Mouse (Mus musculus): ENCODE data around the gene Chst14. TPM values are rescaled to one million over a fixed set of nuclear protein-coding genes. Genes with fewer than 3 reads are reported as not detected.

The Chst14 gene
- polyA plus RNA-seq, 1 experiment = 1.0 TPM

- Histone ChIP-seq H3K27ac (ENCODE audit: control insufficient read depth, insufficient read depth, low read depth, low read length) (no peak overlapping the region; the same call in 1 of the 2 replicates), H3K27me3 (ENCODE audit: control insufficient read depth, insufficient read depth, low read length) (no peaks in the 10 kb centered on the region), H3K4me1 (ENCODE audit: control insufficient read depth, insufficient read depth, low read length) (peaks cover 8% of the 10 kb centered on the region; the same call in 1 of the 2 replicates), H3K4me3 (ENCODE audit: control insufficient read depth, low read depth, low read length) (no peak overlapping the region), H3K36me3 (ENCODE audit: control insufficient read depth, insufficient read depth, low read length) (no peaks in the 10 kb centered on the region)
- TF ChIP-seq CTCF (IDR thresholded peaks at IDR 0.05; ENCODE audit: control insufficient read depth, insufficient read depth, insufficient replicate concordance, low read depth, low read length) (no peak), POLR2A (IDR thresholded peaks at IDR 0.05; ENCODE audit: control insufficient read depth, low read depth, low read length) (no peak)
Observed at GRCm38 (mm10) chr2:118906118-118906492, 20.2 kb upstream of the Chst14 start.

- H3K27me3 ChIP-seq (ENCODE audit: control insufficient read depth, insufficient read depth, low read length) = no peaks in the 10 kb centered on the region
- H3K36me3 ChIP-seq (ENCODE audit: control insufficient read depth, insufficient read depth, low read length) = no peaks in the 10 kb centered on the region
- peaks cover 5% of the 10 kb centered on the region; the same call in 1 of the 2 replicates for H3K4me1 ChIP-seq (ENCODE audit: control insufficient read depth, insufficient read depth, low read length)
- TF ChIP-seq POLR2A (IDR thresholded peaks at IDR 0.05; ENCODE audit: control insufficient read depth, low read depth, low read length) (no peak), CTCF (IDR thresholded peaks at IDR 0.05; ENCODE audit: control insufficient read depth, insufficient read depth, insufficient replicate concordance, low read depth, low read length) (no peak)
- H3K4me3 ChIP-seq (ENCODE audit: control insufficient read depth, low read depth, low read length) = no peak overlapping the region
- no peak overlapping the region for H3K27ac ChIP-seq (ENCODE audit: control insufficient read depth, insufficient read depth, low read depth, low read length)
Observed at GRCm38 (mm10) chr2:118907781-118908180, 18.5 kb upstream of the Chst14 start.

GRCm38 (mm10) chr2:118909151-118909550 is 17.1 kb upstream of the Chst14 start:
- H3K36me3 ChIP-seq (ENCODE audit: control insufficient read depth, insufficient read depth, low read length) = no peaks in the 10 kb centered on the region
- no peak overlapping the region for H3K4me3 ChIP-seq (ENCODE audit: control insufficient read depth, low read depth, low read length)
- no peaks in the 10 kb centered on the region for H3K4me1 ChIP-seq (ENCODE audit: control insufficient read depth, insufficient read depth, low read length)
- H3K27ac ChIP-seq (ENCODE audit: control insufficient read depth, insufficient read depth, low read depth, low read length) = no peak overlapping the region
- H3K27me3 ChIP-seq (ENCODE audit: control insufficient read depth, insufficient read depth, low read length) = no peaks in the 10 kb centered on the region
- TF ChIP-seq POLR2A (IDR thresholded peaks at IDR 0.05; ENCODE audit: control insufficient read depth, low read depth, low read length) = no peak
- no peak for TF ChIP-seq CTCF (IDR thresholded peaks at IDR 0.05; ENCODE audit: control insufficient read depth, insufficient read depth, insufficient replicate concordance, low read depth, low read length)

GRCm38 (mm10) chr2:118910605-118911278 is 15.6 kb upstream of the Chst14 start:
- Histone ChIP-seq H3K4me1 (ENCODE audit: control insufficient read depth, insufficient read depth, low read length) (no peaks in the 10 kb centered on the region), H3K4me3 (ENCODE audit: control insufficient read depth, low read depth, low read length) (no peak overlapping the region), H3K27ac (ENCODE audit: control insufficient read depth, insufficient read depth, low read depth, low read length) (no peak overlapping the region), H3K27me3 (ENCODE audit: control insufficient read depth, insufficient read depth, low read length) (no peaks in the 10 kb centered on the region), H3K36me3 (ENCODE audit: control insufficient read depth, insufficient read depth, low read length) (no peaks in the 10 kb centered on the region)
- no peak for TF ChIP-seq CTCF (IDR thresholded peaks at IDR 0.05; ENCODE audit: control insufficient read depth, insufficient read depth, insufficient replicate concordance, low read depth, low read length)

GRCm38 (mm10) chr2:118912706-118913105 is 13.6 kb upstream of the Chst14 start:
- Histone ChIP-seq H3K27me3 (ENCODE audit: control insufficient read depth, insufficient read depth, low read length) (no peaks in the 10 kb centered on the region), H3K36me3 (ENCODE audit: control insufficient read depth, insufficient read depth, low read length) (no peaks in the 10 kb centered on the region), H3K4me1 (ENCODE audit: control insufficient read depth, insufficient read depth, low read length) (no peaks in the 10 kb centered on the region), H3K4me3 (ENCODE audit: control insufficient read depth, low read depth, low read length) (no peak overlapping the region), H3K27ac (ENCODE audit: control insufficient read depth, insufficient read depth, low read depth, low read length) (no peak overlapping the region)
- no peak for TF ChIP-seq CTCF (IDR thresholded peaks at IDR 0.05; ENCODE audit: control insufficient read depth, insufficient read depth, insufficient replicate concordance, low read depth, low read length)
- no peak for TF ChIP-seq POLR2A (IDR thresholded peaks at IDR 0.05; ENCODE audit: control insufficient read depth, low read depth, low read length)

- no peaks in the 10 kb centered on the region for H3K36me3 ChIP-seq (ENCODE audit: control insufficient read depth, insufficient read depth, low read length)
- H3K4me1 ChIP-seq (ENCODE audit: control insufficient read depth, insufficient read depth, low read length) = no peaks in the 10 kb centered on the region
- no peak overlapping the region for H3K27ac ChIP-seq (ENCODE audit: control insufficient read depth, insufficient read depth, low read depth, low read length)
- H3K4me3 ChIP-seq (ENCODE audit: control insufficient read depth, low read depth, low read length) = no peak overlapping the region
- TF ChIP-seq POLR2A (IDR thresholded peaks at IDR 0.05; ENCODE audit: control insufficient read depth, low read depth, low read length) = no peak
- no peak for TF ChIP-seq CTCF (IDR thresholded peaks at IDR 0.05; ENCODE audit: control insufficient read depth, insufficient read depth, insufficient replicate concordance, low read depth, low read length)
- H3K27me3 ChIP-seq (ENCODE audit: control insufficient read depth, insufficient read depth, low read length) = no peaks in the 10 kb centered on the region
Observed at GRCm38 (mm10) chr2:118913551-118914276, 12.6 kb upstream of the Chst14 start.

GRCm38 (mm10) chr2:118914685-118915084 is 11.6 kb upstream of the Chst14 start:
- Histone ChIP-seq H3K4me1 (ENCODE audit: control insufficient read depth, insufficient read depth, low read length) (no peaks in the 10 kb centered on the region), H3K27me3 (ENCODE audit: control insufficient read depth, insufficient read depth, low read length) (no peaks in the 10 kb centered on the region), H3K4me3 (ENCODE audit: control insufficient read depth, low read depth, low read length) (no peak overlapping the region), H3K36me3 (ENCODE audit: control insufficient read depth, insufficient read depth, low read length) (no peaks in the 10 kb centered on the region), H3K27ac (ENCODE audit: control insufficient read depth, insufficient read depth, low read depth, low read length) (no peak overlapping the region)
- TF ChIP-seq CTCF (IDR thresholded peaks at IDR 0.05; ENCODE audit: control insufficient read depth, insufficient read depth, insufficient replicate concordance, low read depth, low read length) (no peak), POLR2A (IDR thresholded peaks at IDR 0.05; ENCODE audit: control insufficient read depth, low read depth, low read length) (no peak)
